Mouse (Mus musculus): ENCODE measurements at regions not wholly inside any gene's neighbourhood (a gene's known extent, or its start where the extent isn't known, plus 50 kb on each side); places are given as distances from the start of the nearest gene placed in this dataset.
"Not testable (repeated sequence)": the region's sequence is repeated elsewhere in the genome, so short reads cannot be mapped to it uniquely, and the experiment has no call there.

DNA sequence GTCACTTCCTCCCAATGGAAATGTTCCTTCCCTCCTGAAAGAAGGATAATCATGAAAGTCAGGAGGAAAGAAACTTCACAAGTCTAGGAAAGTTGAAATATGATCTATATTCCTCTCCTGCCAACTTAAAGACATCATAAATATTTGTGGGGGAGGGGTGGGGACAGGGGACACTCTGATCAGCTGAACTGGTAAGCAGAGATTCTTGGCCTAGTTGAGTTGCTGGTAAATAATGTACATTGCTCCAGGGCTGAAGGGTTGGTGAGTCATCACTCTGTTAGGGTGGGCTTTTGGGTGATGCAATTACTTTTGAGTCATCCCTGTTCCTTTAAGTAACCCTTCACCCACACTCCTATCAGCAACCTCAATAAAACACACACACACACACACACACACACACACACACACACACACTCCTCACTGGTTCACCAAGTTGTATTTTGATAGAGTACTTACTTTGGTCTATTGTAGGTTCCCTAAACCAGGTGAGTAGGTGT is 56.0 kb downstream of the Ccdc71l start:
- DNase-seq (ENCODE audit: low read depth, low spot score) = no peak

DNA sequence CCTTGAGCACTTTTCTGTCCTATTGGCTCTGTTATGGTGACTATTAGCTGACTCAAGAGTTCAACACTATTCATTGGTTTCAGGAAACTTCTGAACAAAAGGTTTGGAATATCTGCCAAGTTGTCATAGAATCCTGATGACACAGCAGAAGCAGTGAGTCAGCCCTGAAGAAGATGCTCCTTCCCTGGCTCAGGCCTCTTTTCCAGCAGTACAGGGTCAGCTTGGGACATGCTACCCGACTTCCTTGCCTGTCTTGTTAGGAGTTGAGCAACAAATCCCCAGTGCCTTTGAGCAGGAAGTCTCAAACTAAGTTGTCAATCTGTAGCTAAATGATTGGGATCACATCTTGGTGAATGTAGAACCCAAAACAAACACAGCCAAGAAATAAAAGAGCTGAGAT is 56.6 kb downstream of the Ccdc71l start:
- DNase-seq (ENCODE audit: low read depth, low spot score) = no peak

DNA sequence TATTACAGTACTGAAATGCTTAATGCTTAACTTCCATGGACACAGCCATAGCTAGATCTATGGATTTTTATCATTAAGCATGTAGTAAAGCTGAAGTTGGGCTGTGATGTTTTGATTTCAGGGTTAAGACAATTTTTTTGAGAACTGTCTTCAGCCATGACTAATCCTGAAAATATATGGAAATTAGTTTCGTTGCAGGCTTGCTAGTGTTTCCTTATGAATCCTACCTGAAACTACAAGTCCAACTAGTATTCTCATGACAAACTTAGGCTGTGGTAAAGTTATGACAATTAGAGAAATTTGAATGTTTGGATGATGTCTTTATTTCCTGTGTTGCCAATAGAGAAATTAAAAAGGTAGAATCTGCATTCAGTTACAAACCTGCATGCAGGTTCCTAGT is 59.7 kb downstream of the Ccdc71l start:
- no peak for DNase-seq (ENCODE audit: low read depth, low spot score)

DNA sequence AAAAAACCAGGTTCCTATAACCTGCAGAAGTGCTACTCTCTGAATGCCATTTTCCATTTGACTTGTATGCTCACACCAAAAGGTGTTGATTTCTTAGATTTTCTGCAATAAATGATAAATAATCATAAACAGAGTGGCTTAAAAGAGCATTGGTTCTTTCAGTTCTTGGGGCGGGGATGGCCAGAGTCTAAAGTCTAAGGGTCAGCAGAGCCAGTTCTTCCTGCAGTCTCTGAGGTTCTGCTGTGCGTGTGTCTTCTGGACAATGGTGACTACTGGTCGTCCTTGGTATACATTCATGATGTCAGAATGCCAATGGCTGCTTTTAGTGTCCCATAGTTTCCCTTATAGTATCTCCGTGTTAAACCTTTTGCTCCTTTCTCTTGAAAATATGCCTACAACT is 66.3 kb downstream of the Ccdc71l start:
- DNase-seq (ENCODE audit: low read depth, low spot score) = no peak

DNA sequence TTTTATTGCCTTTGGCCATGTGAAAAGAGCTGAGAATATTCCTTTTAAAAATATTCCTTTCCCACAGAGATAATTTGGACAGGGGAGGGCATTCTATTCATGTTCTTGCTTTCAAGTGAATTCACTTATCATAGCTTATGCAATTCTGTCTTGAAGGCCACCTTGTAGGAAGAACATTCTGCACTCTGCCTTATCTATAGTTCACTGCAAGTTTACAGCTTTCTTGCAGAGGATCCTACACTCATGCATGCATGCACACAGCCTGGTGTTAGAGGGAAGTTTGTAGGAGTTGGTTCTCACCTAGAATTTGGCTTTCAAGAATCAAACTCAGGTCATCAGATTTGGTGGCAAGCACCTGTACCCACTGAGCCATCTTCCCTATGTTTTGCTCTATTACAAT is 67.4 kb downstream of the Ccdc71l start:
- no peak for DNase-seq (ENCODE audit: low read depth, low spot score)

DNA sequence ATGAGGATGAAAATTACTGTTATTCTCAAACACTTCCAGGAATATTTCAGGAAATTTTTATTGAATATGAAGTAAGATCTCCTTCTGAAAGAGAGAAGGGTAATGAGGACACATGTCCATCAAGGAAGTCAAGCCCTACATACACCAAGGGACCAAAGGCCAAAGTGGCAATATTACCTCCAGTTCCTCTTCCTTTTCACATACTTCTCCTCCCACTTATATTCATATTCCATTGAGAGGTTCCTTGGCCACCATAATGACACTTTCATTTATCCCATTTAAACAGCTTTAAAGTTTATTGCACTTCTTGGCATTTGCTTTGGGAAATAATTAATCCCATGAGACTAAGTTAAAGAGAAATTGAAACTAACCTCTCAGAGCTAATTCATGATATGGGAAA is 70.9 kb downstream of the Ccdc71l start:
- no peak for DNase-seq (ENCODE audit: low read depth, low spot score)

DNA sequence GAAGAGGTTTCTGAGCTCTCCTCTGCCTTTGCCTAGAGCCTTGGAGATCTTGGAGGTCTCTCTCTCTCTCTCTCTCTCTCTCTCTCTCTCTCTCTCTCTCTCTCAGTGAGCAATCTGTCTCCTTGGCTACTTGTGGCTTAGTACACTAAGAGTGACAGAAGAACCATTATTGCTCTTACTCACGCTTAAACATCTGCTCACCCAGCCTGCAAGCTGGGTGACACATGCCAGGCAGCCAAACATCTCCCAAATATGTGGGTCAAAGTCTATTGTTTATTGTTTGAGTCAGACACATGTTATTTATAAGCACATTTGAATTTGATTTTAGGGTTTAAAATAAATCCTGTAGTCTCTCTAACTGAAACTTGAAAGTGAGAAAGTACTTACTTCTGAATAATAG is 72.7 kb downstream of the Ccdc71l start:
- DNase-seq (ENCODE audit: low read depth, low spot score) = no peak

DNA sequence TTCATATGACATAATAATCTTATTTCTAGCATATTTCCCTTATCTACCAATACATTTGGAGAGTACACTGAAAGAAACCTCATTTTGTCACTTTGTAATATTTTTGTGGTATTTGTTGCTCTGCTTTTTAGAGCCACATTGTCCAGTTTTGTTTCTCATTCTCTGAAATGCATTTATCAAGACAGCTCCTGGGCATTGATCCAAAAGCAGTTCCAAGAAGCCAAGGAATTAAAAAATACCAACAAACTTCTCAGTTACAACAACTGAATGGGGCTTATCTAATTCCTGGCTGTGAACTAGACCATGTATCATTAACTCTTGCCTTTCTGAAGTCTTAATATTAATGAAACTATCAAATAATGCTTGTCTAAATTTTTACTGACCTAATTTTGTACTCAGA is 76.3 kb downstream of the Ccdc71l start:
- no peak for DNase-seq (ENCODE audit: low read depth, low spot score)

DNA sequence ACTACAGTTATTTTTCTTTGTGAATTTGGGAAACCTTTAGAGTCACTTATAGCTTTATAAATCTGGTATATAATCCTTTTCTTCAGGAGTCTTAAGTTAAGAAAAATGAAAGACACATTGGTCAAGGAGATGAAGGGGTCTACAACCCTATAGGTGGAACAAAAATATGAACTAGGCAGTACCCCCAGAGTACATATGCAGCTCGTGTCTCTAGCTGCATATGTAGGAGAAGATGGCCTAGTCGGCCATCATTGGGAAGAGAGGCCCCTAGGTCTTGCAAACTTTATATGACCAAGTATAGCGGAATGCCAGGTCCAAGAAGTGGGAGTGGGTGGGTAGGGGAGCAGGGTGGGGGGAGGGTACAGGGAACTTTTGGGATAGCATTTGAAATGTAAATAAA is 76.7 kb downstream of the Ccdc71l start:
- not testable (repeated sequence) for DNase-seq (ENCODE audit: low read depth, low spot score)

DNA sequence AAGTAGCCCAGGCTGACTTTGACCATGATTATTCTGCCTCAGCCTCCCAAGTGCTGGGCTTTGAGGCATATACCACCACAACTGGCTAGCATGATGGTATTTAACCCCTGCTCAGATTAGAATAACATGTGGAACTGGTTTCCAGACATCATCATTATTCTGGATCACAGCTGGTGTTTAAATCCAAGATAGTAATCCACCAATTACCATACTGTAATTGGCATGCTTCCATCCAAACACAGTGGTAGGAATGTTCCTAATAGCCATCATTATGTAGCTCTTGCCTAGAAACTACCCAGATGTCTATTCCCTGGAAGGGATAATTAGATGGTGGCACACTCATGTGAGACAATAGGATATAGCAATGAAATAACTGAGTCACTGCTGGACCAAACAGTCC is 77.4 kb downstream of the Ccdc71l start:
- DNase-seq (ENCODE audit: low read depth, low spot score) = no peak

DNA sequence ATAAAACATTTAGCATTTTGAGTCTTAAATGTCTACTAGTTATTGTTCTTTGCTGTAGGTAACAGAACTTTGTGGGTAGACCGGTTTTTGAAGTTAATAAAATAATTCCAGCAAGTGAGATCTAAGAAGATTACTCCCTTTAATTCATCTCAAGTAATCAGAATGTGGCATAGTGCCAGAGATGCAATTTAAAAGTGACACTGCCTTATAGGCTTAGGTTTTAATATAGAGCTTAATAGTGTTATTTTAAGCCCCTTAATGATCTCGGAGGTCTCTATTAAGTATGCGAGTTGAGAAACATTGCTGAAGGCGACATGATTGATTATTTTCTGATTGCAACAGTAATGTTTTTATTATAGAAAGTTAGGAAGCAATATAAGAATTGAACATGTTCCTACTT is 78.3 kb downstream of the Ccdc71l start:
- no peak for DNase-seq (ENCODE audit: low read depth, low spot score)

DNA sequence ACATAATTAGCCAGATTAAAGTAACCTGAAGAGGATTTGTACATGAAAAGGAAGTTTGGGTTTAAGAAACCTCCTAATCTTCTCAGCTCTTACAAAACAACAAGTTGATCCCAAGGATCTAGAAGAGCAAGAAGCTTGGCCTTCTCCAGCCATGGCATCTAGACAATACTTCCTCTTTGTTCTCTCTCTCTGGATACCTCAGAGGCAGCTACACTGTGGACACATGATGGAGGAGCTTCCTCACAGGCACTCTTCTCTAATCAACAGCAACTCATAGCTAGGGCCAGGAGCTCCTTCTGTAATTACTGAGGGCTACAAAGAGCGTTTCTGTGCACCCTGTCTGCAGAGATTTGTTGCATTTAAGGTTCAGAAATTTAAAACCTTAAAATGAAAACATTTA is 79.9 kb downstream of the Ccdc71l start:
- no peak for DNase-seq (ENCODE audit: low read depth, low spot score)

DNA sequence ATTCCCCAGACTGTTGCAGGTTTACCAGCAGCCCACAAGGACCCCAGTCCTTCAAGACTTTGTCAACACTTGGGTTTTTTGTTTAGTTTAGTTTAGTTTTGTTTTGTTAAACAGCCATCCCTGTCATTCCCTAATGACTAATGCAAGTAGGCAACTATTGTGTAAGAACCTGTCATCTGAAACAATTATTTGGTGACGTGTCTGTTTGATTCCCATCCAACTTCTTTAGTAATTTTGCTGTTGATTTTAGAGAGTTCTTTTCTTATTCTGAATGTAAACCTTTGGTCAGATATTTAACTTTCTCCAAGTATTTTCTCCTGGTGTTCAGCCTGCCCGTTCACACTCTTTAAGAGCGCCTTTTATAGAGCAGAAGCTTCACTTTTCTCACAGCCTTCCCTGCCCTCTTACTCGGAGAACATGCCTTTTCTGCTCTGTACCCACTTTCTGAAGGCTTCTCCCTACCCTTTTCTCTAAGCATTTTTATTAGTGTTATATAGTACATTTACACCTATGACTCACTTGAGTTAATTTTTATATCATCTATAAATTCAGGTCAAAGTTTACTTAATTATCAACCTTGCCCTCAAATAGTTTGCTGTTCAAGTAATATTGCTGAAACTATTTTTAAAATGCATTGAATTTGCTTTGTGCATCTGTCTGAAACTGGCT is 82.0 kb downstream of the Ccdc71l start:
- no peak for DNase-seq (ENCODE audit: low read depth, low spot score)

DNA sequence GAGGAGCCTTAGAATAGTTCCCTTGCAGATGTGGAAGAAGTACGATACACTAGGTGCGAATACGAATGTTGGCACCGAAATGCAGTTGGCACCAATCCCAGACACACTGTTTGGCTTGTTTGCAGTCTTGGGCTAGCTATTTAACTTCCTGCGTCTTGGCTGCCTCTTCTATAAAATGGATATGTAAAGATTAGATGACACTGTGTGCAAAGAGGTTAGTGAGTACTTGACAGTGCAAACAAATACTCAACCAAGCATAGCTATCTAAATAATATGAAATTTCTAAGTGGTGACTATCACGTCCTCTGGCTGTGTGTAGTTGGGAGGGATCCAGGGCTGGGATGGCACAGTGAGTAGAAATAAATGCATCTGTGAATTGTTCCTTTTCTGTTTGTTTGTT is 86.9 kb downstream of the Ccdc71l start:
- no peak for DNase-seq (ENCODE audit: low read depth, low spot score)

DNA sequence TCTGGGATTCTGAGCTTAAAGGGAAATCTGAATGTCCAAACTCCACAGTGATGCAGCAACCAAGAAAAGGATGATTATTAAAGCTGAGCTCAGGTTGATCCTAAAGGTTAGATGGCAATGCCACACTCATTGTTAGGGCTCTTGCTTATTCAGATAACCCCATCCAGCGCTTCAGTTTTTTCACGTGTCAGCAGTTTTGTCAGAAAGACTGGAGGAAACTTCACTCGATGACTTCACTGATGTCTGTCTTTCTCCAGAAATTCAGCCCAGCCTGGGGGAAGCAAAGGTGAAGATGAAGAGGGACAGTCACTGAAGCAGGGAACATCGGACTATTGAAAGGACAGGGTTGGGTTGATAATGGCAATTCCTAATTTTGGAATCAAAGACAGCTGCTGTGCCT is 91.4 kb downstream of the Ccdc71l start:
- no peak for DNase-seq (ENCODE audit: low read depth, low spot score)

DNA sequence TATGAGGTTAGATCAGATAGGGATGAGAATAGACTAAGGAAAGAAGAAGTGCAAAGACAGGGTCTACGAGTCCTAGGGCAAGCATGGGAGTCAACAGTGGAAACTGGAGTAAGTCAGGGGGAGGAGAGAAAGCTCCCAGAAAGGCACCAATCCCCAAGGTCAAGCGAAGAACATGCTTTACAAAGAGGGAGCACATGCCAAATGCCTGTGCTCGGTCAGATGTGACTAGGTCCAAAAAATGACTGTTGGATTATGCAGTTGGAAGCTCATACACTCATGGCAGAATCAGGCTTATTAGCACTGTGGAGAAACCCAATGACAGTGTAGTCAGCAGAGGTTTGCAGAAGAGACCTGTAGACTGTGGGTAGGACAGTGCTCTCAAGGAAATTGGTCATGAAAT is 100.9 kb downstream of the Ccdc71l start:
- no peak for DNase-seq (ENCODE audit: low read depth, low spot score)

DNA sequence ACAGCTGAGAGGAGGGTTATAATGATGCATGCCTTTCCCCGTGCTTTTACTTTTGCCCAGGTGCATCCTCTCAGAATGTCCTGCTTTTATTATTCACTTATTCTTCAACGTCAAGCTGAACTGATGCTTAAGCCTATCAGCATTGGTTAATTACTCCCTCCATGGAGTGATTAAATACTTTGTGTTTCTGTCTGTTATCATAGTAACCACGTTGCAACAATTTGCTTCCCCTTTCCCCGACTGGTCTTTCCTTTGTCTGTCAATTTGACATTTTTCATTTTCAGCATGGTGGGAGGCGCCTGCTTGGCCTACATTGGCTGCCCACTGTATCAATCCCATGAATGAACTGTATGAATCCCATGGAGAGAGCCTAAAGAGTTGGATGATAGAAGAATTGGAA is 101.8 kb downstream of the Ccdc71l start:
- no peak for DNase-seq (ENCODE audit: low read depth, low spot score)

DNA sequence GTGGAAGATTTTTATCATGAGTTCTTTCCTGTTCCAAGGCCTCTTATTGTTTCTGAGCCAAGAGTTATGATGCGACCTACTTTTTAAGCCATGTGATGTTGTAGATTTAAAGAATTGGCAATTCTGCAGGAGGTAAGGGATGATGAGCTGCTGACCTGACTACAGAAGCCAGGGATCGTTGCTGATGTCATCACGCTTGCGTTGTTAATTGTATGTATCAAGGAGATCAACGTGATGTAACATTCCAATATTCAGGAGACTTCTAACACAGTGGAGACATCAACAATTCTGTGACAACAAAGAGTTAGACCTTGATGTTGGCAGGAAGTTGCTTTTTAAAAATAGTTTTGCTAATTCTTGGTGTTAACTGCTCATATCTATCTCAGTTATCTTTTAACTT is 102.5 kb downstream of the Ccdc71l start:
- DNase-seq (ENCODE audit: low read depth, low spot score) = no peak

DNA sequence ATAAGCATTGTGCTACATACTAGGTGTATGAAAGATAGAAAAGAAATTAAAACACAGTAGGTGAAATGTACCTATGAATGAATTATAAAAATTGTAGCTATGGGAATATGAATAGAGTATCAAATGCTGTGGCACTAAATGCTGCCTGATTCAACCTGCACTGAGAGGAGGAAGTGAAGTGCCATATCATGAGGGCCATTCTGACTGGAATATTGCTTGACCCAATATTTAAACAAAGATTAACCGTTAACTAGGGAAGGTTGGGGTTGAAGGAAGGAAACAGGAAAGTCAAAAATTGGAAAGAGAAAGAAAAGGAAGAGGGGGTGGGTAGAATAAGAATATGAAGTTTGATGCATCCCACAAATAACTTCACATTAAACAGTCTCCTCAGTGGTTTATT is 103.8 kb downstream of the Ccdc71l start:
- DNase-seq (ENCODE audit: low read depth, low spot score) = no peak

DNA sequence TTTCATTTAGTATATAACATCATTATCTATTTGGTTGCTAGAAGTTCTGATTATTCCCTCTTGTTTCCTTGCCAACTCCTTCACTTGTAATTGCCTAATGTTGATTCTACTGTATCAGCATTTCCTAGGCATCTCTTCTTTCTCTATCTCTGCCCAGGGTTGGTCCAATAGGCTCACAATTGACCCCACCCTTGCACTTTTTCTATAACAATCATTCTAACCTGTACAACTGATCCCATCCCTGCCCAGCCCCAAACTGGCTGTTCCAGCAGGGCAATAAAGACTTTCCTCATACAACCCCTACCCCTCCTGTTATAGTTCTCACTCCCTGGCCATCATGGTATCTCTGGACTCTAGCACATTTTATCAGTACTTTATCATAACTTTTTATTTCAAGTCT is 104.3 kb downstream of the Ccdc71l start:
- DNase-seq (ENCODE audit: low read depth, low spot score) = no peak

DNA sequence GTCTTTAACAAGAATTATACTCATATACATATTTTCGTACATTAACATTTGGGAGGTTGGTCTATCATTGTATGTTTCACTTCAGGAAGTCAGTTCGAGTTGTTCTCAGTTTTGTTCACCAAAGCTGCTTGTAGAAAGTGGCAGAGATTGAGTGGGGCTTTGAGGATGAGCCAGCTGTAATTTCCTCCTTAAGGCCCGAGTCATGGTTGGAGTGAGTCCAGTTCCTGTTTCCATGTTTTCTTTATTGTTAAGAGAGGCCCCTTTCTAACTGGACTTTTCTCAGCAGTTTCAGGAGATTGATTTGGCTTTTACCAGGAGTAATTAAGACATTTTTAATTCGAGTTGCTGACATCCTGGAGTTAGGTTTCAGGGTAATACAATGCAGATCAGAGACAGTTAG is 107.7 kb downstream of the Ccdc71l start:
- no peak for DNase-seq (ENCODE audit: low read depth, low spot score)

DNA sequence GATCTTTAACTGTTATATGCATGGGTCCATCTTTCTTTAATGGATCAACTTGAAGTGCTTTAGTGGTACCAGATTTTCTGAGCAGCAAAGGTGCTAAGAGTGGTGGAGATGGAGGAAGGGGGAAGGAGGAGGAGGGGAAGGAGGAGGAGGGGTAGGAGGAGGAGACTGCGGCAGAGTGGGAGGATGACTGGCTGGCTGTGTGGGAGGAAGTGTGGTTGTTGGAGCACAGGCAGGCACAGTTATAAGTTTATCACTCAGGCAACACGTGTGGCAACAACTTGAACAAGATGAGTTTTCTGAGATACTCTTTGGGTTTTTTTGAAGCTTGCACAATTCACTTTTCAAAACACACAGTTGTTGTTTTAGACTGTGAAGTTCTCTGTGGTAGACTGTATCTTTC is 108.2 kb downstream of the Ccdc71l start:
- DNase-seq (ENCODE audit: low read depth, low spot score) = no peak

DNA sequence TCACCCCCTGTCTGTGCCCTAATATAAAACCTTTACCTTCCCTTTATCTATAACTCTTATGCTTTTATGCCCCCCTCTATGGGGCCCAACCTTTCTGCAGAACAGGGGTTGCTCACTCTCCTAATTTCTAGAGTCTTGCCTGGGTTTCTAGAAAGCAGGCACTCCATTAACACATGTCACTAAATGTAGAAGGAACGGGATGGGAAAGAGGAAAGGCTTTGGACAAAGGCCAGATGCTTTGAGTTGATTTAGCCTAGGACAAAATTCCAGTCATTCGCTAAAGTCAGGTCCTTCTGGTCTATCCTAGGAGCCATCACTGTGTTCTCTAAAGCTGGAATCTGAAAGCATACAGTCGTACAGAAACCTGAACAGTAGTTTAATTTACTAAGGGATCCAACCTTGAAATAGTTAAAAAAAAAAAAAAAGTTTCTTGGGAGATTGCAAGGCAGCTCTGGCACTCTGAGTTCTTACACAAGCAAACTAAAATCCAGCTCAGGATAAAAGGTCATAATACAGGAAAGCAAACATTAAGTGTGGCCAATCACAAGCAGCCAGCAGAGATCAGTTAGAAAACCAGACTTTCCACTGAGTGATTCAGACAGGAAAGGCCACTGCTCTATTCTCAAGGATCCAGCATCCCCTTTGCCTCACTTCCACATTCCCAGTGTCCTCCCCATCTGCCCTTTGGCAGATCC is 109.5 kb downstream of the Ccdc71l start:
- no peak for DNase-seq (ENCODE audit: low read depth, low spot score)

DNA sequence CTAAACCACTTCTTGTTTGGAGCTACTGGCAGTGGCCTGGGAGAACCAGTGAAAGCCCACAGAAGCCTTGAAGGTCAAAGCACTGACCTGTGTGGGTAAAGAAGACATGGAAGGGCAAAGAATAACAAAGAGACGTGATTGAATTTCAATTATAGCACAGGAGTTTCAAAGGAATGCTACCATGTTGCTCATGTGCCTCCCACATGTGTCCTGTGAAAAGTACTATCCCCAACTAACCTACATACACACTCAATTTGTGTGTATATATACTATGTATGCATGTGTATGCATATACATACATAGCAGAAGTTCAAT is 110.0 kb downstream of the Ccdc71l start:
- DNase-seq (ENCODE audit: low read depth, low spot score) = no peak

All from retina, adult 2 months (tissue).